Mouse (Mus musculus): ENCODE results near the gene Rtbdn.

- no peak for TF ChIP-seq POLR2A (IDR thresholded peaks at IDR 0.05; ENCODE audit: borderline replicate concordance, low read depth, low read length)
- no peak for TF ChIP-seq CTCF (IDR thresholded peaks at IDR 0.05; ENCODE audit: low read depth, low read length)
Observed at GRCm38 (mm10) chr8:84909162-84909767, 37.5 kb upstream of the Rtbdn start.
